Mouse (Mus musculus) cerebellum, postnatal 36 days (tissue): ENCODE results near the gene Srsf3.
"Not testable (repeated sequence)": the region's sequence is repeated elsewhere in the genome, so short reads cannot be mapped to it uniquely, and the experiment has no call there.

Experiments
- DNase-seq, 2 experiments: peaks; one replicate each; pipeline ENCODE4 v3.0.0; 2021 to 2022; ENCODE audit warnings: mixed read lengths in 2 of 2

The Srsf3 gene

DNA sequence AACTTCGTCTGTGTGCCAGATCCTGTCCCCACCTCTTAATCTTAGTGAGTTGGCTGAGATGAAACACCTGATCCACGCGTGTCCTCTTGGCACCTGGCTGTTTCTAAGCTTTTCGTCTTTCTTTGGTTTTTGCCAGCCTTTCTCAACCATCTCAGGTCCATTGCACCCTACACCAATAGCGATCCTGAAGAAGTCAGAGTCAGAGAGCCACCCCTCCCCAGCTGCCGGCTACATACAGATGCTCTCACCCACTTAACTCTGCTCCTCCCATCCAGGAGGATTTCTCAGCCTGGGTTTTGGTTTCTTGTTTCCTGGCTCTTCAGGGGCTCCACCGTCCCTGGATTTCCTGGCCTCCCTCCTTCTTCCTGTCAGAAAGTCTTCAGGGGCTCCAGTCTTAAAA lies 13.0 kb upstream of the Srsf3 start:
- DNase-seq: no peak

- DNase-seq: no peak
These were observed 12.0 kb upstream of the Srsf3 start for GRCm38 (mm10) chr17:29020444-29020843.

DNA sequence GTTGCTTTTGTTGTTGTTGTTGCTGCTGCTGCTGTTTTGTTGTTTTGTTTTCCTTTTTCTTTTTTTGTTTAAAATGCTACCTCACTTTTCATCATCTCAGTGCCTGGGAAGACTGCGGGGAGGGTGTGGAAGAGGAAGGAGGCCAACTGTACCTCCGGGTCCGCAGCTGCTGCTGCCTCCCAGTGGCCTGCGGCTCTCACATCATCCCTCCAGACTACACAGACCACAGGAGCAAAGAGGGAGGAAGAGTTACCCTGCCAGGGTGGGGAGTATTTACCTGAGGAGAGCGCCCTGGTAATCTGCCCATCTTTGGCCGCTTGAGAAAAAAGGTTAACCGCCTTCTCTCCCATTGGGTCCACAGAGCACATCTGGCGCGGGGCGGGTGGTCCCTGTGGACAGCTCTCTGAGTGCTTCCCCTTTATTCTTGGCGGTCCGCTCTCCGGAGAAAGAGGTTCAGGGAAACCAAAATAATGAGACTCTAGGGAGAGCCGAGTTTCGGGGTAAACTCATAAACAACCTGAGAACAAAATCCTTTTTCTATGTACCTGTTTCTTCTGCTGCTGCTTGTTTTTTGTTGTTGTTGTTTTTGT lies 10.1 kb upstream of the Srsf3 start:
- no peak for DNase-seq

DNA sequence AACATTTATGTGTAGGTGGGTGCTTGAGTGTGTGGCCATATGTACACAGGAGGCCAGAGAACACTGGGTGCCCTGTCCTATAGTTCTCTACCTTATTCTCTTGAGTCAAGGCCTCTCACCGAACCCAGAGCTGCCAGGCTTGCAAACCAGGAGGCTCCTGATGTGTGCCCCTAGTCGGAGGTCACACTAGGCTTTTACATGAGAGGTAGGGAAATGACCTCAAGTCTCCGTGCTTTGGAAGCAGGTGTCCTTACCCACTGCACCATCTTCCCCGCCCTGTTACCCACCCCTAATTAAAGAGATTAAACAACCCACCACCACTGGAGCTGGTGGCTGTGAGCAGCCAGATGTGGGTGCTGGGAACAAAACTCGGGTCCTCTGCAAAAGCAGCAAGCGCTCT lies 9.1 kb upstream of the Srsf3 start:
- no peak for DNase-seq

- DNase-seq: no peak
These were observed 8.2 kb upstream of the Srsf3 start for GRCm38 (mm10) chr17:29024047-29024892.

- DNase-seq: no peak
These were observed 7.4 kb upstream of the Srsf3 start for GRCm38 (mm10) chr17:29024896-29025565.

GRCm38 (mm10) chr17:29026652-29027356 lies 5.6 kb upstream of the Srsf3 start:
- no peak for DNase-seq

- no peak for DNase-seq
These were observed 1.9 kb upstream of the Srsf3 start for GRCm38 (mm10) chr17:29030321-29031034.

- not testable (repeated sequence) for DNase-seq
These were observed 1.2 kb upstream of the Srsf3 start for GRCm38 (mm10) chr17:29031085-29031711.

- no peak for DNase-seq
These were observed 606 bp upstream of the Srsf3 start for GRCm38 (mm10) chr17:29031771-29032273.

DNA sequence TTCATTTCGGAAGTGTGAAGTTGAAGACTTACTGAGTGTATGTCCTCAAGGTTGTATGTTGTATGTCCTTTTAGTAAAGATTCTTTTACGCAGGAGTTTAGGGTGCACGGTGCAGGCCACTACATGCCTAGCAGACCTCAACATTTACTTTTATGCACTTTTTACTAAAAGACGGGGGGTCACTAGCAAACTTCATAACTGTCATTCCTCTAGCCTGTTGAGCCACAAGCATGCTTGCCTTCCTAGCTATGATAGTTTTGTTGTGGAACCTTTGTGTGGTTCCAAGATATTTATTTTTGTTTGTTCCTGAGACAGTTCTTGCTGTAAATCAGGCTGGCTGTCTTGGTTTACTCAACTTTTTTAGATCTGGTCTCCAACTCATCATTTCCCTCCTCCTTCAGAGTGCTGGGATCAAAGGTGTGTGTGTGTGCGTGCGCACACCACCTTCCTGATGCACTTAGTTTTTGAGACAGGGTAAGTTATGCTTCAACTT lies 1.2 kb downstream of the Srsf3 start:
- DNase-seq: no peak

DNA sequence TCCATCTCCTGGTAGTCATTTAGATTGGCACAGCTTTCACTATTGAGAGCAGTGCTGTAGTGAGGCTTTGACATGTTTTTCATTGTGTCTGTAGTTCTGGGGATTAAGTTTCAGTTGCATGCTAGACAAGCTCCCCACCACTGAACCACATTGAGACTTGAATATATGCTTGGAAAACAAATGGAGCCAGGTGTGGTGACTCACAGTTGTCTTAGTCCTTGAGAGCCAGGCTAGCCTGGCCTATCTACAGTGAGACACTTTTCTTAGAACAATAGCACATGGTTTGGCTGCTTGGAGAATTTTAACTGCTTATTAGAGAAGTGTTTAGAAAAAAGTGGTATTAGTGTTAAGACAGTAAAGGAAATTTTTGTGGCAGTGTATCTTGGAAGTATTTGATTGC lies 1.8 kb downstream of the Srsf3 start:
- DNase-seq: no peak

GRCm38 (mm10) chr17:29035506-29035905 lies 3.1 kb downstream of the Srsf3 start:
- no peak for DNase-seq

GRCm38 (mm10) chr17:29039351-29039750 lies 6.9 kb downstream of the Srsf3 start:
- DNase-seq: no peak

- DNase-seq: not testable (repeated sequence)
These were observed 9.2 kb downstream of the Srsf3 start for GRCm38 (mm10) chr17:29041632-29042031.

DNA sequence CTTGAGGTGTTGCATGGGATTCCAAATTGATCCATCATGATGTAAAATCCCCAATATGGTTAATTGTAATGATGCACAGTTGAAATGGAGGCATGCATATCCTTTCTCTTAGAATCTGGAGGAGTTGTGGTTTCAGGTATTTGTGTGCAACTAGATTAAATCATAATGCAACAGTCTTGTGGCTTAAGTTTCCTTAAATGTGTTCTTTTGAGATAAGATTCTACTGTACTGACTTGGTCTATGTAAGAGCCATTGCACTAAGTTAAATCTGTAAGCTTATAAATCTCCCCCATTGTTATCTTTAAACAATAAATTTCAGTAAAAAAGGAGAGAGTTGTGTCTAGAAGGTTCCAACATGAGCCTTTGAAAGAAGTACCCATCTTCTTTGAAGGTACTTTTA lies 10.1 kb downstream of the Srsf3 start:
- DNase-seq: no peak

DNA sequence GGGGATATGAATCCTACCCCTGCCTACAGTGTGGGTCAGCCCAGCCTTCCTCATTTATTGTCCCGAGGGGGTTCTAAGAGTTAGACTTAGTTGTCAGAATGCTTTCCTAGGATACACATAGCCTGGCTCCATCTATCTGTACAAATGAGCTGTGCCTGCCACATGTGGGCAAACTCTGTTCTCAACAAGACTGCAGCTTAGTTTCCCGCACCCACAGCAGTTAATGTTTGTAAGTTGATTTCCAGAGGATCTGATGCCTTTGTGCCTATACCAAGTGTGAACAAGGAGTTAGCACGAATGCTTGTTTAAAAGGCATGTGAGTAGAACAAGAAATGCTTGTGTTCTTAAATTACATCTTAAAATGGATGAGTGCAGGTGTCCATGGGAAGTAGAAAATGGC lies 11.2 kb downstream of the Srsf3 start:
- DNase-seq: no peak

DNA sequence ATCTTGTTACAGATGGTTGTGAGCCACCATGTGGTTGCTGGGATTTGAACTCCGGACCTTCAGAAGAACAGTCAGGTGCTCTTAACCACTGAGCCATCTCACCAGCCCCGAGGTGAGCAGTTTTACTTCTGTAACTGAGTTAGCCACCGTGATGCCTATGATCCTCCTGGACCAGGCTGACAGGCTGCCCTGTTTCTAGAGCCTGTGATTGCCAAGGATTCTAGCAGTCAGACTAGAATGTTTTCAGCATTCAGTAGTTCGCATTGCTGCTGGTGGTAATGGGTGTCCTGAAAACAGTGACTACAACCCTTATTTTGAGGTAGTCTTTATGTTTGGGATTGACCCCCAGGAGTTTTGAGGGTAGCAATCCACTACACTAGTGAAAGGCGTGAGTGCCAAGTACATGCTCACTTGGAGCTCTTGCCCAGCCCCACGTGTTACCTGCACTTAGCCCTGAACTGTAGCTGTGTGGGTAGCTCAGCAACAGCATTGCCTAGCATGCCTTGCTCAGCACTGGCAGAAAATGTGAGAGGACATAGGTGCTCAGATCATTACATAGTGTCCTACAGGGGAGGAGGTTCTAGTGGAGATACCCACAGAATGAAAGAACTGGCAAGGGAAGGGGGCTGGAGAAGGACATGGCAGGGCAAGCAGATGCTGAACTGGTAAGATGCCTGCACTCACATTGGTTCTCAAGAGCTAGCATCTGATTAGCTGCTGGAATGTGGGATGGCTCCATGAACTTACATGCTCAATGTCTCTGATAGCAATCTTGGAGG lies 11.9 kb downstream of the Srsf3 start:
- no peak for DNase-seq

DNA sequence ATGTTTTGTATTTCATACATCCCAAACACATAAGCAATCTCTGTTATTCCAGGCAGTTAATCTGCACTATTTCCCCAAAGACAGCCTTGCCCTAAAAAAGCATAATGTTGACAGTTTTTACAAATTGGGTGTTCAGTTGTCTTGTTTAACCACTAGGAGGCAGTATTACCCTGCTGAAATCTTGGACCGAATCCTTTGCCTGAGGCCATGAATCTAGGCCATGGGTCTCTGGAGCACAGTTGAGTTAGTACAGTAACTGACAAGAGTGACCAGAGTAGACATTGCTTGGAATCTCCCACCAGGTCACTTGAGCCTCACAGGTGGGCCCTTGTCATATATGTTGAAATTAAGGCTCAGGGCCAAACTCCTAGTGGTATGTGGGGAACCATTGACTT lies 12.5 kb downstream of the Srsf3 start:
- DNase-seq: no peak

- DNase-seq: peak; percentile 75 to 79
These were observed 13.5 kb downstream of the Srsf3 start for GRCm38 (mm10) chr17:29045741-29046530.
